Mouse (Mus musculus): ENCODE data around the gene Pth2. TPM values are rescaled to one million over a fixed set of nuclear protein-coding genes. Genes with fewer than 3 reads are reported as not detected.
A peak's percentile ranks its signal among the peaks of the same experiment; 100 is the strongest.

Pth2 gene
- polyA plus RNA-seq, 1 experiment from 2014 or later, result 0.53 TPM

DNA sequence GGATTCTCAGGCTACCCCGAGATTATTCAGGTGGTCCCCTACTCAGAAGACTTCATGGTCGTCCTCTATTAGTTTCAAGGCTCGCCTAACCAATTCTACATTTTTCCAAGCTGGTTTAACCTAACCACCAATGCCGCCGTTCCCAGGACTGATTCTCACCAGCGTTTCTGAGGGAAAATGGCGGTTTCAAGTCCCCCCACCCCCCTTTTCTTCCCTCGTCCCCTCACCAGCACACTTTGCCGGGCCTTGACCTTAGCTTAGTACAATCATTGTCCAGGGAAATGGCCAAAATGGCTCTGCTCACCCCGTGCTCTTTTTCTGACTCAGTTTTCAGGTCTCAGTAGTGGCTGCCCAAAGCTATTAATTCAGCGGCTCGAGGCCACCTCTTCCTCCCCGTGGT is 5.4 kb upstream of the Pth2 start:
- Histone ChIP-seq H3K4me3 (ENCODE audit: low read depth, low read length) (no peak overlapping the region), H3K4me1 (ENCODE audit: control insufficient read depth, insufficient read depth, low read length) (peaks cover 7% of the 10 kb centered on the region), H3K9me3 (ENCODE audit: control insufficient read depth, low read length) (no peaks in the 10 kb centered on the region; the same call in 1 of the 2 replicates), H3K27ac (ENCODE audit: low read depth, low read length) (no peak overlapping the region), H3K36me3 (ENCODE audit: control insufficient read depth, insufficient read depth, low read length) (no peaks in the 10 kb centered on the region), H3K27me3 (ENCODE audit: control insufficient read depth, insufficient read depth, low read length) (peaks cover 66% of the 10 kb centered on the region), H3K9ac (ENCODE audit: low read length) (no peak overlapping the region), H3K4me2 (no peak overlapping the region)
- 2% methylated on average over 13 of the region's 13 CpGs for WGBS
- DNase-seq (ENCODE audit: low spot score, missing footprints), result peak; percentile 94
- ATAC-seq (ENCODE audit: low FRiP score), result no peak

DNA sequence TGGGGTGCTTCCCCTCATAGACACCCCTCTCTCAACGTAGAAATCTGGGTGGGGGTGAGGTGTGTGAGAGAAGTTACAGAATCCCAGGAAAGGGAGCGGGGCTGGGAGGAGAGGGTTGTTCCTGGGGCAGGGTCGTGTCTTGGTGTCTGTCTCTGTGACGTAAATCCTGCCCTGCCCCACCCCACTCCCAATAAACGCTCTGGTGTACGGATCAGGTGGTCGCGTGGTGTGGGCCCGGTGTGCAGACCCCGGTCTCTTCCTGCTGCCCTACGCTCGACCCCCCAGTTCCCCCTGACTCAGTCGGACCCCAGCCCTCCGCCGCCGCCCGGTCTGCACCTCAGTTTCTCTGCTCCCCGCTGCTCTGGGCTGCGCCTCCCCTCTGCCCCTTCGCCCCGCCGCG is 4.9 kb upstream of the Pth2 start:
- 0 out of 2 replicates have a peak, but pooled peaks have one; percentile 11 for ATAC-seq (ENCODE audit: low FRiP score)
- 2% methylated on average over 23 of the region's 23 CpGs for WGBS

DNA sequence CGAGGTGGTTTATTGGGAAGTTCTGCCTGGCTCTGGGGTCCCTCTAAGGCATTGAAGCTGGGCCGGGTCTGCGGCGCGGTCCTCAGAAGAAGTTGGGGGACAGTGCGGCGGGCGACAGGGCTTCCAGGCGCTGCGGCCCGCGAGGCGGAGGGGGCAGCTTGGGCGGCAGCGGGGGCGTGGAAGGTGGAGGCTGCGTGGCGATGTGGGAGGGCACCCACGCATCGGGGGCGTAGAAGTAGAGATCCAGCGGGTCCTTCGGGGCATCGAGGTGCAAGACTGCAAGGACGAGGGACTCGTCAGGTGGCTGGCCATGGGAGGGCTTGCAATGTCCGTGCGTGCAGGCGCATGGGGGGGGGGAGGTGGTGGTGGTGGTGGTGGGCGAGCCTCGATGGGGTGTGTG is 4.4 kb upstream of the Pth2 start:
- peaks cover 74% of the 10 kb centered on the region for H3K27me3 ChIP-seq (ENCODE audit: control insufficient read depth, insufficient read depth, low read length)
- DNase-seq (ENCODE audit: low spot score, missing footprints) (no peak), ATAC-seq (ENCODE audit: low FRiP score) (0 out of 2 replicates have a peak, but pooled peaks have one; percentile 8)
- peaks cover 7% of the 10 kb centered on the region for H3K4me1 ChIP-seq (ENCODE audit: control insufficient read depth, insufficient read depth, low read length)
- H3K9me3 ChIP-seq (ENCODE audit: control insufficient read depth, low read length), result no peaks in the 10 kb centered on the region; the same call in 1 of the 2 replicates
- 3% methylated on average over 30 of the region's 31 CpGs for WGBS
- H3K4me2 ChIP-seq, result peak overlapping the region; percentile 25
- H3K4me3 ChIP-seq (ENCODE audit: low read depth, low read length), result peak overlapping the region; percentile 1; the same call in 1 of the 2 replicates
- H3K27ac ChIP-seq (ENCODE audit: low read depth, low read length), result no peak overlapping the region
- H3K36me3 ChIP-seq (ENCODE audit: control insufficient read depth, insufficient read depth, low read length), result no peaks in the 10 kb centered on the region
- peak overlapping the region; percentile 20; the same call in 1 of the 2 replicates for H3K9ac ChIP-seq (ENCODE audit: low read length)

More for the DNA sequence above, 4.9 kb upstream of the Pth2 start:
- H3K36me3 ChIP-seq (ENCODE audit: control insufficient read depth, insufficient read depth, low read length), result no peaks in the 10 kb centered on the region
- peak overlapping the region; percentile 20; the same call in 1 of the 2 replicates for H3K9ac ChIP-seq (ENCODE audit: low read length)
- H3K4me1 ChIP-seq (ENCODE audit: control insufficient read depth, insufficient read depth, low read length), result peaks cover 7% of the 10 kb centered on the region
- H3K9me3 ChIP-seq (ENCODE audit: control insufficient read depth, low read length), result no peaks in the 10 kb centered on the region; the same call in 1 of the 2 replicates
- no peak overlapping the region for H3K27ac ChIP-seq (ENCODE audit: low read depth, low read length)
- no peak for DNase-seq (ENCODE audit: low spot score, missing footprints)
- H3K4me2 ChIP-seq, result peak overlapping the region; percentile 25
- H3K27me3 ChIP-seq (ENCODE audit: control insufficient read depth, insufficient read depth, low read length), result peaks cover 71% of the 10 kb centered on the region
- peak overlapping the region; percentile 1; the same call in 1 of the 2 replicates for H3K4me3 ChIP-seq (ENCODE audit: low read depth, low read length)

DNA sequence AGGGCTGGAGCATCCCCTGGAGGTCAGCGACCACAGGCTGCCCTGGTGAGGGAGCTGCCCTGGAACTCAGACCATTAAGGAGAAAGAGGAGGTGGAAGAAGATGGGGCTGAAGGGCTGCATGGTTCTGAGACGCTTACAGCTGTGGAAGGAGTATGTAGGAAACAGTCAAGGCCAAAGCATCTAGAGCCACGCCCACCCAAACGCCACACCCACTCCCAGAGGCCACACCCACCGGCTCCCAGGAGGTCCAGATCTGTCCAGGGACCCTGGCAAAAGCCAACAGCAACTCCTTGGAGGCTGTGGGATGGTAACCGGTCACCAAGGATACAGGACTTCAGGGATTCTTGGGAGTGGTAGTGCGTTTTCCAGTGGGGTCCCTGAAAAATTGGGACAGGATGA is 2.2 kb upstream of the Pth2 start:
- WGBS, result 26% methylated on average over 7 of the region's 7 CpGs
- Histone ChIP-seq H3K9me3 (ENCODE audit: control insufficient read depth, low read length) (no peaks in the 10 kb centered on the region), H3K4me2 (no peak overlapping the region), H3K27me3 (ENCODE audit: control insufficient read depth, insufficient read depth, low read length) (peaks cover 96% of the 10 kb centered on the region), H3K4me1 (ENCODE audit: control insufficient read depth, insufficient read depth, low read length) (peaks cover 12% of the 10 kb centered on the region), H3K4me3 (ENCODE audit: low read depth, low read length) (no peak overlapping the region), H3K9ac (ENCODE audit: low read length) (no peak overlapping the region), H3K36me3 (ENCODE audit: control insufficient read depth, insufficient read depth, low read length) (no peaks in the 10 kb centered on the region), H3K27ac (ENCODE audit: low read depth, low read length) (no peak overlapping the region)
- no peak for DNase-seq (ENCODE audit: low spot score, missing footprints)
- ATAC-seq (ENCODE audit: low FRiP score), result no peak

DNA sequence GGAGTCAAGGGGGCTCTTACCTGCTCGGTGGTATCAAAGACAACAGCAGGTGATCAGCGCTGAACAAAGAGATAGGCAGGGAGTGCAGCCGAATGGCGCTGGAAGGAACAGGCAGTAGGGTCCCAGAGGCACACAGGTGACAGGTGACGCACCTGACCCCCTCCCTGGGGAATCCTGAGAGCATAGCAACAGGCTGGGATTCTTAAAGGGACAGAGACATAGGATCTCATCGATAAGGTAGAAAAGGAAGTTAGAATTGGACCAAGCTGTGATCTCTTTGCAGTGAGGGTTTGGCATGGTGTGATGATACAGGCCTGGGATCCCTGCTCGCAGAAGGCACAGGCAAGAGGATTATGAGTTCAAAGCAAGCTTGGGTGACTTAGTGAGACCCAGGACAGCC is 1.3 kb upstream of the Pth2 start, which contains the start of gene Gfy:
Gene Gfy, minus strand, starts transcription at position 101 of the 400 bp plus-strand sequence.
- no peak for DNase-seq (ENCODE audit: low spot score, missing footprints)
- Histone ChIP-seq H3K4me1 (ENCODE audit: control insufficient read depth, insufficient read depth, low read length) (peaks cover 12% of the 10 kb centered on the region), H3K4me2 (no peak within 1 kb of the TSS), H3K27ac (ENCODE audit: low read depth, low read length) (no peak within 1 kb of the TSS), H3K9ac (ENCODE audit: low read length) (no peak within 1 kb of the TSS), H3K9me3 (ENCODE audit: control insufficient read depth, low read length) (no peaks in the 10 kb centered on the region), H3K36me3 (ENCODE audit: control insufficient read depth, insufficient read depth, low read length) (no peaks in the 10 kb centered on the region), H3K4me3 (ENCODE audit: low read depth, low read length) (no peak within 1 kb of the TSS), H3K27me3 (ENCODE audit: control insufficient read depth, insufficient read depth, low read length) (peaks cover 99% of the 10 kb centered on the region)
- 26% methylated on average over 7 of the region's 7 CpGs for WGBS
- no peak for ATAC-seq (ENCODE audit: low FRiP score)

DNA sequence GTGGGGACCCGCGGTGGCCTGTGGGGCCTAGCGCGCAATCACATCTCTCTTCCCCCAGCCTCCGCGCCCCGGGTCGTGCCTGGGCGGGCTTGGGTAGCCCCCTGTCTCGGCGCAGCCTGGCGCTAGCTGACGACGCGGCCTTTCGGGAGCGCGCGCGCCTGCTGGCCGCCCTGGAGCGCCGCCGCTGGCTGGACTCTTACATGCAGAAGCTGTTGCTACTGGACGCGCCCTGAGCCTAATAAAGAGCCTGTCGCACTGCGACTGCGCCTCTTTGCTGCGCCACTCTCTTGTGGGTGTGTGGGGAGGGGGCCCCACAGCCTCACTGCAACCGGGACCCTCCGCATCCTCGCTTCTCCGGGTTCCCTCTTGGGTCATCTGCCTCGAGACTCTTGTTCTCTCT is 745 bp downstream of the Pth2 start:
- H3K9me3 ChIP-seq (ENCODE audit: control insufficient read depth, low read length), result no peaks in the 10 kb centered on the region
- H3K9ac ChIP-seq (ENCODE audit: low read length), result no peak overlapping the region
- 5% methylated on average over 33 of the region's 35 CpGs for WGBS

DNA sequence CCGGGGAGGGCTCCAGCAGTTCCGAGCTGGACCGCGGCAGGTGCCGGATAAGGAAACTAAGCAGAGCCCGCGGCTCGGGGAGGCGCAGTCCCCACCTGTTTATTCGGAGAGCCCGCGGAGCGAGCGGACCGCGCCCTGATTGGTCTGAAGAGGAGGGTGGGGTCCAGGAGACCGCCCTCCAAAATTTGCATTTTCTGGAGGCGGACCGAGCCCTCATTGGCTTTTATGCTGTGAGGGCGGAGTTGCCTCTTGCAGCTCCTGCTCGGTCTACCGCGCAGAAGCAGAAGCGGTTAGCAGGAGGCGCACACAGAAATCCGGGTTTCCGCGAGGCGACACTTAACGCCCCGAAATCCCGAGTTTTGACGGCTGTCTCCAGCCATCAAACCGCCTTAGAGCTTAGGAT is 1.4 kb downstream of the Pth2 start:
- ATAC-seq (ENCODE audit: low FRiP score) (peak; percentile 80), DNase-seq (ENCODE audit: low spot score, missing footprints) (peak; percentile 94)
- H3K27me3 ChIP-seq (ENCODE audit: control insufficient read depth, insufficient read depth, low read length), result peaks cover 77% of the 10 kb centered on the region
- H3K9ac ChIP-seq (ENCODE audit: low read length), result no peak overlapping the region
- peak overlapping the region; percentile 42 for H3K4me2 ChIP-seq
- no peaks in the 10 kb centered on the region for H3K9me3 ChIP-seq (ENCODE audit: control insufficient read depth, low read length)
- no peak overlapping the region for H3K27ac ChIP-seq (ENCODE audit: low read depth, low read length)
- no peaks in the 10 kb centered on the region for H3K36me3 ChIP-seq (ENCODE audit: control insufficient read depth, insufficient read depth, low read length)
- H3K4me1 ChIP-seq (ENCODE audit: control insufficient read depth, insufficient read depth, low read length), result peaks cover 5% of the 10 kb centered on the region
- peak overlapping the region; percentile 17 for H3K4me3 ChIP-seq (ENCODE audit: low read depth, low read length)
- under 1% methylated on average over 34 of the region's 34 CpGs for WGBS

More for the DNA sequence above, 745 bp downstream of the Pth2 start:
- peaks cover 5% of the 10 kb centered on the region for H3K4me1 ChIP-seq (ENCODE audit: control insufficient read depth, insufficient read depth, low read length)
- peak overlapping the region; percentile 5; the same call in 1 of the 2 replicates for H3K4me3 ChIP-seq (ENCODE audit: low read depth, low read length)
- ATAC-seq (ENCODE audit: low FRiP score), result 0 out of 2 replicates have a peak, but pooled peaks have one; percentile 4
- no peak overlapping the region for H3K27ac ChIP-seq (ENCODE audit: low read depth, low read length)
- no peak for DNase-seq (ENCODE audit: low spot score, missing footprints)
- no peaks in the 10 kb centered on the region for H3K36me3 ChIP-seq (ENCODE audit: control insufficient read depth, insufficient read depth, low read length)
- H3K4me2 ChIP-seq, result 0 out of 2 replicates have a peak overlapping the region, but pooled peaks have one; percentile 23
- H3K27me3 ChIP-seq (ENCODE audit: control insufficient read depth, insufficient read depth, low read length), result peaks cover 84% of the 10 kb centered on the region

DNA sequence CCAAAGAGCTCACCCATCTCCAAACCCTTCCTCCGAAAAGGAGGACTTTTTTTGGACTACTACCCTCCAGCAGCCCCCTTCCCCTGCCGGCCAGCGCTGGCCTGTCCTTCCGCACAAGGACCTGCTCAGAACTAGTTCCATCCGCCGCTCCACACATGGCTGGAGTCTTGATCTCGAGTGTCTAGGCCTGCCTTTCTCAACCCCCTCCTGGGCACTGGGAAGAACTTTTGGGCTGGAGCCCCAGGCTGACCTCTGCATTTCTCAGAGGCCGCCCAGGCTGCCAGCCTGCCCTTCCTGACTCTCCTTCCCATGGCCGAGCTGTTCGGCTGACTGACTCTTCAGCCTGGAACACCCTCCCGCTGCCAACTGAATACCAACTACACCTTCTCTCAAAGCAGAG is 1.8 kb downstream of the Pth2 start:
- ATAC-seq (ENCODE audit: low FRiP score) (no peak), DNase-seq (ENCODE audit: low spot score, missing footprints) (no peak)
- no peak overlapping the region for H3K9ac ChIP-seq (ENCODE audit: low read length)
- no peaks in the 10 kb centered on the region for H3K36me3 ChIP-seq (ENCODE audit: control insufficient read depth, insufficient read depth, low read length)
- H3K27ac ChIP-seq (ENCODE audit: low read depth, low read length), result no peak overlapping the region
- 19% methylated on average over 11 of the region's 11 CpGs for WGBS
- peak overlapping the region; percentile 17 for H3K4me3 ChIP-seq (ENCODE audit: low read depth, low read length)
- H3K27me3 ChIP-seq (ENCODE audit: control insufficient read depth, insufficient read depth, low read length), result peaks cover 73% of the 10 kb centered on the region
- H3K4me2 ChIP-seq, result peak overlapping the region; percentile 42
- no peaks in the 10 kb centered on the region for H3K9me3 ChIP-seq (ENCODE audit: control insufficient read depth, low read length)
- peaks cover 5% of the 10 kb centered on the region for H3K4me1 ChIP-seq (ENCODE audit: control insufficient read depth, insufficient read depth, low read length)

DNA sequence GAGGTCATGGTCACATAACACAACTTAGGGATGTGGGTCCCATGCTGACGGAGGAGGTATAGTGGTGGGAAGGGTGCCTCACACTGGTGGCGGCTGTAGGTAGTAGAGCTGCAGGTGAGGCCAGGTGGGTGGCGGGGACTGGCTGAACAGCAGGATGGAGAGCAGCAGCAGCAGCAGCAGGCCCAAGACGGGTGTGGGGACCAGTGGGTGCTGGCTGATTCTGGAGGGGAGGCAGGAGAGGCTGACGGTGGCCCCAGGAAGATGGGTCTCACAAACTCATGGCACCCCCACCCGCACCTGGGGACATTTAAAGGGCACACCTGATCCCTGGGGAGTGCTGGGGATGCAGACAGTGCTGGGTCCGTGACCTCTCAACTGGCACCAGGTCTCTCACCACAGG is 2.9 kb downstream of the Pth2 start:
- no peaks in the 10 kb centered on the region for H3K9me3 ChIP-seq (ENCODE audit: control insufficient read depth, low read length)
- no peak overlapping the region for H3K4me3 ChIP-seq (ENCODE audit: low read depth, low read length)
- H3K4me2 ChIP-seq, result no peak overlapping the region
- peaks cover 62% of the 10 kb centered on the region for H3K27me3 ChIP-seq (ENCODE audit: control insufficient read depth, insufficient read depth, low read length)
- H3K36me3 ChIP-seq (ENCODE audit: control insufficient read depth, insufficient read depth, low read length), result no peaks in the 10 kb centered on the region
- ATAC-seq (ENCODE audit: low FRiP score), result no peak
- H3K4me1 ChIP-seq (ENCODE audit: control insufficient read depth, insufficient read depth, low read length), result peaks cover 5% of the 10 kb centered on the region
- 71% methylated on average over 7 of the region's 7 CpGs for WGBS
- H3K27ac ChIP-seq (ENCODE audit: low read depth, low read length), result no peak overlapping the region
- DNase-seq (ENCODE audit: low spot score, missing footprints), result no peak
- no peak overlapping the region for H3K9ac ChIP-seq (ENCODE audit: low read length)

All from midbrain, embryonic 11.5 days (tissue).